Mouse (Mus musculus) heart, postnatal 0 days (tissue): ENCODE measurements at regions not wholly inside any gene's neighbourhood (a gene's known extent, or its start where the extent isn't known, plus 50 kb on each side); places are given as distances from the start of the nearest gene placed in this dataset.

Experiments used
- CTCF ChIP-seq: IDR thresholded peaks from 2 replicates; pipeline ENCODE4 v1.5.1; 2016; ENCODE audit warnings: antibody characterized with exemption, control low read depth, low read depth
- EP300 ChIP-seq: IDR thresholded peaks from 2 replicates; pipeline ENCODE4 v1.6.1; 2016; ENCODE audit warnings: antibody characterized with exemption, low read depth

DNA sequence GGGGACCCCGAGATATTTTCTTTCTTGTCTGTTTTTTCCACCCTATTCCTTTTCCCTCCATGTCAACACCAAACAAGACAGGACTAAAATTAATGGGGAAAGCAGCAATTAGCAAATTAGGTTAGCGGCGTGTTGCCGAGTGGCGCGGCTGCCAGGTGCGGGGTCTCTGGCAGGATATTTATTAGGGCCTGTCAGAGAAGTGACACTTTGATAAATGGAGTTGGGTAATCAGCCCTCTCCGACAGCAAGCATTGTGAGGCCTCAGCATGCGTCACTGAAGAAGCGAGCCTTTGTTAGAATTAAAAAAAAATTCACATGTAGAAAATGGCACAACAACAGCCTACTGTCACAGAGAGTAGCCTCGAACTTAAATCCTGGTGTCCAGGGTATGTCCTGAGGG lies 162.3 kb downstream of the Dhx35 start:
- TF ChIP-seq CTCF (no peak), EP300 (no peak)
